Mouse (Mus musculus) natural killer cell, adult 2 months (primary cell): ENCODE data around the gene Tanc2.

ENCODE experiments used
- DNase-seq, 2 experiments: peaks; one replicate each; pipeline ENCODE4 v3.0.0; 2022; ENCODE audit warnings: low spot score in 2 of 2

The Tanc2 gene

GRCm38 (mm10) chr11:105835209-105835608 is 245.4 kb downstream of the Tanc2 start:
- no peak for DNase-seq

DNA sequence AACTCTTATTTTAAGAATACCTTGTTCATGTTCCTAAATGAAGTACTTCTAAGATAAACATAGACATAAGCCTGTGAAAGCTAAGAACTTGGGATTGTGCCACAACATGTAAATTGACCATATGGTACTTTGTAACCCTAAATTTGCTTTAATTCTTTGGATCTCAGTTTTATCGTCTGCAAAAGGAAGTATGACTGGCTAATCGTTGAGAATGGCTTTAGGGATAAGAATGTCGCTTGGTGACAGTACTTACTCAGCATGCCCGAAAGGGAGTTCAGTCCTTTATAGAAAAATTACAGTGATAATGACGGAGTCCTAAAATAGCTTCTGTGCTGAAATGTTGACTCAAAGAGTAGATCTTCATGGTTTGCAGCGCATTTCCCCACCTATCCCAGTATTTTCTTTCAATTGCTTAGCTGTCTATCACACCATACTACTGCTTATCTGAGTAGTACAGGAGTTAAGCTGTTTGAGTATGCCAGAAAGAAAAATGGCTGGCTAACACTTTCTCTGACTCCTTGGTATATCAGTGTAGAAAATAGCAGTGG is 246.6 kb downstream of the Tanc2 start:
- DNase-seq, result no peak

DNA sequence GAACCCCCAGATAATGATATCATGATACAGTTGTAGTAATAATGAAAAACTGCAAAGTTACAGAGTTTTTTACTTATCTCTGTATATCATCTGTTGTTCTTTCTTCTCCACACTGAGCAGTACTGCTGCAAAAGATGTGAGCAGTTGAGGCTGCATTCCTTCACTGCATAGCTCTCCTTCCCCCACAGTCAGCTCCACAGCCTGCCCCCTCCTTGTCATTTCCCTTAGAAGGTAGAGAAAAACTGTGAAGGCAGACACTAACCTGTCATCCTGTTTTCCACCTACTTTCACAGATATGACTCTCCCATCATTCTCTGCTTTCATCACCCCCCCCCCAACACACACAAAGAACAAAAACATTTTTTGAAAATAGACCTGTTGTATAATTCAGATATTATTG is 248.2 kb downstream of the Tanc2 start:
- no peak for DNase-seq

- DNase-seq, result no peak
Observed at GRCm38 (mm10) chr11:105845901-105846300, 256.1 kb downstream of the Tanc2 start.

GRCm38 (mm10) chr11:105855504-105855903 is 265.7 kb downstream of the Tanc2 start:
- DNase-seq, result no peak

DNA sequence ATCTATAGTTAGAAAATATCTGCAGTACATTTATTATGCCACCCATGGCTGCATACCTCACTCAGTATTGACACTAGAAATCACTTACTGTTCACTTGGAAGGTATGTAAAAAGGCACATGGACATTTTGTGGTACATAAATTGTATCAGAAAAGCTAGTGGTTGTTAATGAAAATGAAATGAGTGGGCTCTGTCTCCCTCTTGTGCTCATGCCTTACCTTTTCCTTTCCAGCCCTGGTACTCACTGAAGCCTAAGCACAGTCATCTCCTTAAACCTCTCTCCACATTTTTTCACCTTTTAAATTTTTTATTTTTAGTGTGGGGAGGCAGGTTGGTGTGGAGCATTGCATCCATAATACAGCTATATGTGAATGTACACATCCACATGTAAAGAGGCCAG is 268.3 kb downstream of the Tanc2 start:
- DNase-seq, result no peak

DNA sequence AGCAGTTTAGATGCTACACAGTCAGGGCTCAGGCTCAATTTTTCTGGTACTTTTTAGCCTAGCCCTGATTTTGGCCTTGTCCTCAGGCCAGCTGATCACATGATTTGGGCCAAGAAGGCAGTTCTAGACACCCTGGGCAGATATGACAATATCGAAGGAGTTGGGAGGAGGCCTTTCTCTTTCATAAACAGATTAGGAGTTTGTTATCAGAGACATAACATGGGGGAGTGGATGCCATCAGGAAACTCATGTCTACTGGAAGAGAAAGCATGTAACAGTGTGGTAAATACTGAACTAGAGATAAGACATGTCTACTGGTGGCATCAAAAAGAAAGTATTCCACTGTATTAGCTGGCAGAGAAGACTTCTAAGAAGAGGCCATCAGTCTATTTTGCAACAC is 295.8 kb downstream of the Tanc2 start:
- DNase-seq, result no peak

GRCm38 (mm10) chr11:105887281-105887680 is 297.5 kb downstream of the Tanc2 start:
- DNase-seq, result no peak

DNA sequence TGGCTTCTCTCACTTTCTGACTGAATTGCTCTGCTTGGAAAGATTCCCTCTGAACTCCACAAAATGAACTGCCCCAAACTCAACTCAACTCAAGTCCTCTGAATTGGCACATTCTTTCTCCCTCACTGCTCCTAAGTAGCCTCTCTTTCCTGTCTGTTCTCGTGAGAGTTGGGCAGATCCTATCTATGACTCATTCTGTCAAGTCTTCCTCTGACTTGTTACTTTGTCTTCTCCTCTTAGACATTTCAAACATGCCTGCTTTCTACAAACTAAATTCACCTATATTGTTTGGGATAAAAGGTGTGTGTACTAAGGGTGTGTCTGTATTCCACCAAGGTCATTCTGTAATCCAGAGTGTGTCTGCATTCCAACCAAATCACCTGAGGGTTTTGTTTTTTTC is 309.4 kb downstream of the Tanc2 start:
- no peak for DNase-seq

DNA sequence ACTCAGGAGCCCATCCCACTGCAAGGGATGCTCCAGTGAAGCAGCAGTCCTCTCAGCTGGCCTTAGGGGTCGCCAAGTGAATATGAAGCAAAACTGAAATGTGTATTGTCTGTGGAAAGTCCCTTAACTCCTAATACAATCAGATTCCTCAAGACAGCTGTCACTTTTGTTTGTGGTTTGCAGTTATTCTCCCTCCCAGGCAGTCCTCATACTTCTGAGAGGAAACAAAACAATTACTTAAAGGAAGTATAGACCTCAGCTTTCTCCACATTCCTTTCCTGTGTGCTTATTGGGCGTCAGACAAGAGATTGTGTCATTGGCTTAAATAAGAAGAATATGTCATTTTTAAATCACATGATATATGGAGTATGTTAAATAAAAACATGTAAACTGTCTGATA is 311.7 kb downstream of the Tanc2 start:
- peak; percentile 9 for DNase-seq

GRCm38 (mm10) chr11:105902956-105903355 is 313.2 kb downstream of the Tanc2 start:
- DNase-seq, result no peak

- DNase-seq, result no peak
Observed at GRCm38 (mm10) chr11:105905529-105906213, 315.9 kb downstream of the Tanc2 start.

DNA sequence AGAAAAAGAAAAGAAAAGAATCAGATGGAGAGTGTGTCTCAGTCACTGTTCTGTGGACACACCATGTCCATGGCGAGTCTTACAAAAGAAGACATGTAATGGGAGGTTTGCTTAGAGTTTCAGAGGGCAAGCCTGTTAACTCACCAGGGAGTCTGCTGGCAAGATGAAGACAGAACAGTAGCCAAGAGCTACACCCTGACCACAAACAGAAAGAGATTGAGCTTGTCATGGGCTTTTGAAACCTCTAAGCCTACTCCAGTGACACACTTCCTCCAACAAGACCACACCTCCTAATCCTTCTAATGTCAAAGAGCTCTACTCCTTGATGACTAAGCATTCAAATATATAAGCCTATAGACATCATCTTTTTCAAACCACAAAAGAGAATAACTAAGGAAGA is 317.6 kb downstream of the Tanc2 start:
- DNase-seq, result no peak

- no peak for DNase-seq
Observed at GRCm38 (mm10) chr11:105908926-105909325, 319.1 kb downstream of the Tanc2 start.

- DNase-seq, result no peak
Observed at GRCm38 (mm10) chr11:105909617-105910016, 319.8 kb downstream of the Tanc2 start.

- no peak for DNase-seq
Observed at GRCm38 (mm10) chr11:105911149-105911548, 321.4 kb downstream of the Tanc2 start.

- DNase-seq, result peak; percentile 60 to 70
Observed at GRCm38 (mm10) chr11:105911592-105912375, 322.0 kb downstream of the Tanc2 start.

GRCm38 (mm10) chr11:105913580-105913979 is 323.8 kb downstream of the Tanc2 start:
- DNase-seq, result no peak

DNA sequence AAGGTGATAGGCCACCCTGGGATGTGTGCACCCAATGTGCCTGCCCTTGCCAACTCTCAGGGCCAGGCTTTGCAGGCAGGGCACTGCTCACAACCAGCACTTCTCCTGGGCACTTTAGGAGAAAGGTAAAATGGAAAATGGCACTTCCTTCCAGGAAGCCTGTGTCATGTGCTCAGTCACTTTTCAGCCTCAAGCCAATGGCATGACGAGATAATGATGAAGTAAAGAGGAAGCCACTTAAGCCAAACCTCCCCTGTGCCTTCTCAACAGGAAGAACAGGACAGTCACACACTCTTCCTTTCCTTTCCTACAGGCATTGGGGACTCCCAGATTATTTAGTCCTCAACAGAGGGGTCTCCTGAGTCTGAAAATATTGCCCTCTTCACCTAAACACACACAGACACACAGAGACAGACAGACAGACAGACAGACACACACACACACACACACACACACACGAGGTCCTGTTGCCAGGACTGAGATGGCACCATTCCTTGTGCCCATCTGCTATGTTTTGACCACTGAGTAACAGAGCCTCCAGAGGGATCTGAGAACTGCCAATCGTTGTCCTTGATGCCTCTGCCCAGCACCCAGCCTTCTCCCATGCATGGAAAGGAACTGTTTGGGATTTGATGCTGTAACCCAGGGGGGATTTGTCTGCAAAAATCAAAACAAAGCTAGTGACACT is 330.5 kb downstream of the Tanc2 start:
- no peak for DNase-seq

GRCm38 (mm10) chr11:105920836-105921235 is 331.1 kb downstream of the Tanc2 start:
- no peak for DNase-seq

DNA sequence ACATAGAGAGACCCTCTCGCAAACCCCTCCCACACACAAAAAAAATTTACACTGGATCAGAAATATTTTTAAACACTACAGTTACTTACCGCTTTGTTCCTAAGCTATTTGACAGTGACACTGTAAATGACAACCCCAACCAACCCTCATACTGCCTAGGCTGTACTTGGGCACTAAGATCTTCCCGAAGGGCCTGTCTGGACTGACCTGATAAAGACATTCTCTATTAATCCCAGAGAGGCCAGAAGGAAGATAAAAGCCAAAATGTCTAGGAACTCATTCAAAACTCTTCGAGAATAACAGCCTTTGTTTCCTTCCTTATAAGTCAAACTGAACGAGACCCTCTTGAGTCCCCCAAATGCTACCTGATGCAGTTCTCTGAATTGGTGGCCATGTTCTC is 331.5 kb downstream of the Tanc2 start:
- DNase-seq, result no peak
